Mouse (Mus musculus) C2C12 (cell line): ENCODE data around the gene Lipc. TPM values are rescaled to one million over a fixed set of nuclear protein-coding genes. Genes with fewer than 3 reads are reported as not detected.

Source experiments
- H3K27me3 ChIP-seq: one replicate; pipeline ENCODE4 v1.6.1; 2011; ENCODE audit not compliant: control insufficient read depth, insufficient read depth, insufficient read length
- H3K36me3 ChIP-seq: one replicate; pipeline ENCODE4 v1.6.1; 2011; ENCODE audit not compliant: control insufficient read depth, insufficient read depth
- H3K4me3 ChIP-seq: one replicate; pipeline ENCODE4 v1.5.1; 2011; ENCODE audit warnings: mild to moderate bottlenecking, control low read depth; ENCODE audit not compliant: poor library complexity, insufficient read depth, severe bottlenecking
- H3K79me2 ChIP-seq: one replicate; pipeline ENCODE4 v1.6.1; 2011; ENCODE audit not compliant: control insufficient read depth, insufficient read depth
- H3K79me3 ChIP-seq: one replicate; pipeline ENCODE4 v1.6.1; 2011; ENCODE audit warnings: low read depth, control low read depth
- H3ac ChIP-seq: one replicate; pipeline ENCODE3; 2011; ENCODE audit warnings: low read depth; ENCODE audit not compliant: control insufficient read depth, insufficient read length
- CEBPB ChIP-seq: IDR thresholded peaks from one replicate; pipeline ENCODE4 v1.6.1; 2011; ENCODE audit warnings: low read depth, mild to moderate bottlenecking, control low read depth, moderate library complexity
- CTCF ChIP-seq: IDR thresholded peaks from one replicate; pipeline ENCODE4 v1.5.1; 2011; ENCODE audit not compliant: control insufficient read depth, insufficient read depth, insufficient read length
- FOSL1 ChIP-seq: IDR thresholded peaks from one replicate; pipeline ENCODE4 v1.8.0; 2011; ENCODE audit warnings: mild to moderate bottlenecking, low read length; ENCODE audit not compliant: poor library complexity, insufficient read depth, severe bottlenecking
- MAX ChIP-seq: IDR thresholded peaks from one replicate; pipeline ENCODE4 v1.6.1; 2011; ENCODE audit warnings: mild to moderate bottlenecking, control low read depth
- MYOD1 ChIP-seq: IDR thresholded peaks from one replicate; pipeline ENCODE4 v1.6.1; 2011; ENCODE audit warnings: low read depth; ENCODE audit not compliant: control insufficient read depth, insufficient read length
- MYOG ChIP-seq: IDR thresholded peaks from one replicate; pipeline ENCODE4 v1.6.1; 2011; ENCODE audit not compliant: control insufficient read depth, insufficient read length; ENCODE audit errors: extremely low read depth
- USF1 ChIP-seq: IDR thresholded peaks from one replicate; pipeline ENCODE4 v1.6.1; 2011; ENCODE audit warnings: low read depth, mild to moderate bottlenecking, control low read depth, moderate library complexity
- long read RNA-seq, 2 experiments: library from polyadenylated mRNA; unstranded; transcript quantifications; one replicate each; pipeline ENCODE4 v2.0.0; 2019 to 2020
- polyA plus RNA-seq: library from polyadenylated mRNA; unstranded; fragments of >200 nt; fragmentation: generic; extraction: Trizol; gene quantifications from one replicate; pipeline ENCODE4 v1.2.1, GENCODE M21; 2012; ENCODE audit warnings: missing spikeins

Gene Lipc
- polyA plus RNA-seq: not detected
- long read RNA-seq, experiment 1, partial matches to known transcripts: 0 of 1 reads
- long read RNA-seq, experiment 1, other reads (novel, unspliced or antisense): 1 of 1 reads
- long read RNA-seq, experiment 2: 0 reads

DNA sequence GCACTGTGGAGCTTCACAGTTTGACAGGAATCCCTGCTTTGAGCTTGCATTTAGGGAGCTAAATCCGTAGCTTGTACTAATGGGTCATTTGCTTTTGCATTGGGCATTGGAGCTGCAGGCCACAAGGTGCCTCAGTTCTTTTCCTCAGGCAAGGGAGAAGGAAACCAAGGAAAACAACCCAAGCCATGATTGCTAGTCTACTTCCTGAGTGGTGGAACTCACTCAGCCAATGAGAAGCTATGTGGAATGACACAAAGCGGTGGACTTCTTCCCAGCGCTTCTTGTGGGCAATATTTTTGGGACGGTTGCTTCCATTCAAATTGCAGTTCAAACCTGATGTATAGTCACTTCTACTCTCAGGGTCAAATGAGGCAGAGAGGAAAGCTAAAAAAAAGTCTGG, at the start of gene Lipc:
Lipc (minus strand) TSS at position 101 of the 400 bp plus-strand sequence.
- Histone ChIP-seq H3K79me2 (no peaks in the 10 kb centered on the region), H3K27me3 (peaks cover 4% of the 10 kb centered on the region), H3K79me3 (no peaks in the 10 kb centered on the region), H3K4me3 (no peak within 1 kb of the TSS), H3K36me3 (no peaks in the 10 kb centered on the region), H3ac (no peak within 1 kb of the TSS)
- TF ChIP-seq FOSL1: no peak
- no peak for TF ChIP-seq CEBPB
- TF ChIP-seq MAX: no peak
- no peak for TF ChIP-seq MYOD1
- no peak for TF ChIP-seq USF1
- TF ChIP-seq CTCF: no peak
- TF ChIP-seq MYOG: no peak

DNA sequence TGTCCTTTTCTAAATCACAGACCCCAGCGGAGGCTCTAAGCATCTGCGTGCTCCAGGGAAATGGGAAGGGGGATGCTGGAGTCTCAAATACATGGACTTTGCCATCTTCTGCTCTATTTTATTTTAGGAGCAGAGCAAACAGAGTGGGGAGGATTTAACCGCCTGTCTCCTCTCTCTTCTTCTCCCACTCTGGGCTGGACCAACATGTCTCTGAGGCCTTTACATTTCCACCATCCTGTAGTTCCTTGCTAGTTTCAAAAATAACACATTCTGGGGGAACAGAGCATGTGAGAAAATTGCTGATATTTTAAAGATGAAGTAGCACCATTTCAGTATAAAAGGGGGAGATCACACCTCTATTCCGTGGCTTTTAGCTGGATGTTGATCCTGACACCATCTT, 47.1 kb upstream of the Lipc start:
- H3K27me3 ChIP-seq: no peaks in the 10 kb centered on the region
- H3K79me2 ChIP-seq: no peaks in the 10 kb centered on the region

DNA sequence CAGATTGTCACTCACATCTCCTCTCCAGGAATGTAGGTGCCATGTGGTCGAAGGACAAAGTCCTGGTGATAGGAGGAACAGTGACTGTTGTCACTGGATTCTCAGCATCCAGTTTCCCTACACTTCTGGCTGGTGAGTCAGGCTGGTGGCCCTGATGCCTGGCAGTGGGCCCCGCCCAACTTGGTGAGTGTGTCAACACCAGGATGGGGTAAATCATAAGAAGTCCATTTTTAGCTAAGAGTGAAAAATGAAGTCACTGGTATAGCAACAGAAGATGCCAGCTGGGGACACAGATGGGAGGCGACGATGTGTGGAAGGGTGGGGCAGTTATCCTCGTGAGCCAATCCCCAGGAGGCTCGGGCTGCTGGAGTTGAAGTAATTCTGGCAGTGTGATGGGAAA, 46.7 kb upstream of the Lipc start:
- Histone ChIP-seq H3K36me3 (no peaks in the 10 kb centered on the region), H3K79me2 (no peaks in the 10 kb centered on the region), H3K4me3 (no peak overlapping the region), H3ac (no peak overlapping the region), H3K79me3 (no peaks in the 10 kb centered on the region), H3K27me3 (no peaks in the 10 kb centered on the region)
- TF ChIP-seq USF1: no peak
- TF ChIP-seq FOSL1: no peak
- no peak for TF ChIP-seq CTCF
- TF ChIP-seq MYOD1: no peak
- no peak for TF ChIP-seq CEBPB
- no peak for TF ChIP-seq MYOG
- TF ChIP-seq MAX: no peak

More for the DNA sequence above, 47.1 kb upstream of the Lipc start:
- H3K36me3 ChIP-seq: no peaks in the 10 kb centered on the region
- no peak for TF ChIP-seq FOSL1
- no peak for TF ChIP-seq MAX
- TF ChIP-seq USF1: no peak
- TF ChIP-seq CEBPB: no peak
- no peak for TF ChIP-seq MYOG
- no peak for TF ChIP-seq CTCF
- TF ChIP-seq MYOD1: no peak
- no peaks in the 10 kb centered on the region for H3K79me3 ChIP-seq
- no peak overlapping the region for H3ac ChIP-seq
- H3K4me3 ChIP-seq: no peak overlapping the region

- TF ChIP-seq FOSL1: no peak
- TF ChIP-seq CTCF: no peak
- TF ChIP-seq MAX: no peak
- no peak for TF ChIP-seq USF1
- no peak for TF ChIP-seq MYOG
- no peak for TF ChIP-seq MYOD1
- TF ChIP-seq CEBPB: no peak
- H3K79me3 ChIP-seq: no peaks in the 10 kb centered on the region
- H3K36me3 ChIP-seq: no peaks in the 10 kb centered on the region
- no peaks in the 10 kb centered on the region for H3K79me2 ChIP-seq
- no peak overlapping the region for H3K4me3 ChIP-seq
- H3ac ChIP-seq: no peak overlapping the region
- H3K27me3 ChIP-seq: no peaks in the 10 kb centered on the region
Measured at GRCm38 (mm10) chr9:70993326-70993725, 41.3 kb upstream of the Lipc start.

GRCm38 (mm10) chr9:70991401-70991800, 39.4 kb upstream of the Lipc start:
- TF ChIP-seq MYOD1 (no peak), USF1 (no peak), FOSL1 (no peak), MYOG (no peak), CTCF (no peak), CEBPB (no peak), MAX (no peak)
- Histone ChIP-seq H3ac (no peak overlapping the region), H3K36me3 (no peaks in the 10 kb centered on the region), H3K79me3 (no peaks in the 10 kb centered on the region), H3K79me2 (no peaks in the 10 kb centered on the region), H3K27me3 (no peaks in the 10 kb centered on the region), H3K4me3 (no peak overlapping the region)

DNA sequence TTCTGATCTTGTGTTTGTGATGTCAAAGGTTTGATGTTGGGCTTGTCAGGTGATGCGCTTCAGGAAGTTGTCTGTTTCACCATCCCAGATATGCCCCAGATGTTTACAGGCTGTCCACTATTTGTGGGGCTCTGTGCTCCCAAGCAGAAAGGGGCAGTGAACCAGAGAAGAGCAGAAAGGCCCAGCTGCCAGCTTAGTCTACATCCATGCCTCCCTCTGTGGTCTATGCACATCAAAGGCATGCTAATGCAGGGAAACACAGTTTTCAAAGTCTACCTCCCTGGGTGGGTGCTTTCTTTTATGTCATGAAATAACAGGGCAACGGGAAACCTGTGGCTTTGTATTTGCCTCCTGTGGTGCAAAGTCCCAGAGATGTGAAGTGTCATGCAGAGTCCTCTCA, 35.2 kb upstream of the Lipc start:
- H3K79me2 ChIP-seq: no peaks in the 10 kb centered on the region
- no peak overlapping the region for H3K4me3 ChIP-seq
- no peak overlapping the region for H3ac ChIP-seq
- H3K36me3 ChIP-seq: no peaks in the 10 kb centered on the region
- TF ChIP-seq FOSL1 (no peak), MYOG (no peak), USF1 (no peak), CTCF (no peak), MYOD1 (no peak), MAX (no peak), CEBPB (no peak)
- H3K79me3 ChIP-seq: no peaks in the 10 kb centered on the region
- no peaks in the 10 kb centered on the region for H3K27me3 ChIP-seq
